Mouse (Mus musculus) common myeloid progenitor, adult 5-6 weeks (primary cell): ENCODE data around the gene Gm42906. TPM values are rescaled to one million over a fixed set of nuclear protein-coding genes. Genes with fewer than 3 reads are reported as not detected.

Experiments used
- ATAC-seq: replicated peaks from 2 replicates; pipeline ENCODE4 v1.8.0; 2016; ENCODE audit warnings: low read depth, mild to moderate bottlenecking, moderate TSS enrichment, inconsistent platforms; ENCODE audit not compliant: poor library complexity, severe bottlenecking
- total RNA-seq: library from RNA; stranded (forward); fragments of 200-1000, 187-1606 nt; gene quantifications from 2 replicates; pipeline ENCODE4 v1.2.3, GENCODE M21; 2017

The Gm42906 gene
- total RNA-seq, 1 experiment from 2014 or later = not detected

GRCm38 (mm10) chr5:151247115-151247875, 180.7 kb downstream of the Gm42906 start:
- ATAC-seq = peak; percentile 59

DNA sequence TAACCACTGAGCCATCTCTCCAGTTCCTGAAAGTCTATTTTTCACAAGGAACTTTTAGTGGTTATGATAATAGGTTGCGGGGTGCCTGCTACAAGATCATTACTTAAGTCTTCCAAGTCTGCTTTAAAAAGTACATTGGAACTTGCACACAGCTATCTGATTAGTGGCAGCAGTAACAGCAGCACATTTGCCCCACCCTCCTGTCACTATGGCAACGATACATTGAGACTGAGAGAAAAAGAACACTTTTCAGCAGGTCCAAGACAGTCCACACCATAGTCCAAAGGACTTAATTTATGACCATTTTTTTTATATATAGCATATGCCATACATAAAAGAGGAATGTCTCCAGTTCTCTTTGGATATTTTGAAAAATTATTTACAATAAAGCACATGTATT, 181.7 kb downstream of the Gm42906 start:
- ATAC-seq = peak; percentile 46

- no peak for ATAC-seq
Measured at GRCm38 (mm10) chr5:151245571-151245970, 182.4 kb downstream of the Gm42906 start.

DNA sequence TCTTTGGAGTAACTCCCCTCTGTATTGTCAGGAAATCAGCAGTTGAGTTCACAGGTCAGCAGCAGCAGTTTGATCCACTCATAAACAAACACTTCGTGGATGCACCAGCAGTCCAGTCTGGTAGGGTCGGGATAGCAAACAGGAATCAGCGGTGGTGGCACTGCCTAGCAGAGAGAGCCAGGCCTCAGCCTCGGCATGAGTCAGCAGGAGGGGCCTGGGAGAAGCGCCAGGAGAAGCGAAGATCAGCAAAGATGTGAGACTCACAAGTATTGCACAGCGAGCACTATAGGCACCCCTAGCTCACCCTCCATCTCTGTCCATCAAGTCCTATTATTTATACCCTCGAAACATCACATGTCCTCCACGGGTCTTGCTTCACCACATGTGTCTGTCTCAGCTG, 189.2 kb downstream of the Gm42906 start:
- ATAC-seq = no peak

- no peak for ATAC-seq
Measured at GRCm38 (mm10) chr5:151236411-151236810, 191.6 kb downstream of the Gm42906 start.

DNA sequence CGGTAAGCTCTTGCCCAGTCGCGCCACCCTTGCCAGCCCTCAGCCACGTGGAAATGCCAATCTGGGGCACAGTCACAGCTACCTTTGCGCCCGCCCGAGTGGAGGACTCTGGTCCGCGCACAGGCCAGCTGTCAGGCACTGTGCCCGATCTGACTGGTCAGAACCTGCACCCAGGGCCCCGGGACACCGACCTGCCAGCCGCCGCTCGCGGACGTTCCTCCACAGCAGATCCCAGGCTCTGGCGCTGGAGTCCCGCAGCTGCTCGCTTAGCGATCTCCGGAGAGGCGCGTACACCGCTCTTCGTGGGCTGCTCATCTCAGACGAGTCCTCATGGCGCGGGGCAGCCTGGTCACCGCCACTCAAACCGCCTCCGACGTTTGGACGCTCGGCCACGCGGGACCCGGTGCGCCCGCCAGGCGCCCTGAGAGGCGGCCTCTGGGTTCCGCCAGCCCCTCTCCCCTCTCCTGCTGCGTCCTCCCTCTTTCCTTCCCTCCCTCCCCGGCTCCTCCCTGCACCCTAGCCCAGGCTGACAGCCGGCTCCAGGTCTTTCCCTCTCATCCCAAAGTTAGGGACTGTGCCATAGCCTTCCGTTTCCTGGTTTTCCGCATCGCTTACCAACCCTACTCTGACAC, 194.4 kb downstream of the Gm42906 start, which contains the start of gene Stard13:
Gene Stard13 (minus strand): TSS at position 437 of the 632 bp plus-strand sequence.
- peak; percentile 57 for ATAC-seq

DNA sequence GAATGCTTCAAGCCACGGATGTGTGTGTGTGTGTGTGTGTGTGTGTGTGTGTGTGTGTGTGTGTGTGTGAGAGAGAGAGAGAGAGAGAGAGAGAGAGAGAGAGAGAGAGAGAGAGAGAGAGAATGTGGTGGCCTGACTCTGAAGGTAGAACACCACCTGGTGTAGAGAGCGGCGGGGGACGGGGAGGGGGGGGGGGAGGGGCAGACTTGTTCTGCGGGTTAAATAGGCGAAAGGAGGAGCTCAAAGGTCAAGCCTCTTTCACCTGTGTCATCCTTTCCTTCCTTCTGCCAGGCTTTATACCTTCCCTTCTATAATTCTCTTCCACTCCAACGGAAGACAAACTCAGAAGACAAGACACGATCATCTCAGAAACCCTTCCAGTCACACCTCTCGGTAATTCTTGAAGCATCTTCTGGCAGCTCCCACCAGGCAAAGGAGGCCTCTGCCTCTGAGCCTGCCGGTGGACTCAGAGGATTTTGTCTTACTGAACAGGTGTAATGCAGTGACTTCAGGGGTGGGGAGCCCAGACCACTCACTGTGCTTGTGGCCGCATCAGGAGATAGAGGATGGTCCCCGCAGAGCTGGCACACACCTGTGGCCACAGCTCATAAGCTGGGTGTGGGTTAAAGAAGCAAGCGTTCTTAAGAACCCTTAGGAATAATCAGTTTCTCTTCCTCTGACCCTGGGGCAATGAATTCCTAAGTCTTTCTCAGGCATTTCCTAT, 195.2 kb downstream of the Gm42906 start:
- ATAC-seq = peak; percentile 23; the same call in 1 of the 2 replicates

DNA sequence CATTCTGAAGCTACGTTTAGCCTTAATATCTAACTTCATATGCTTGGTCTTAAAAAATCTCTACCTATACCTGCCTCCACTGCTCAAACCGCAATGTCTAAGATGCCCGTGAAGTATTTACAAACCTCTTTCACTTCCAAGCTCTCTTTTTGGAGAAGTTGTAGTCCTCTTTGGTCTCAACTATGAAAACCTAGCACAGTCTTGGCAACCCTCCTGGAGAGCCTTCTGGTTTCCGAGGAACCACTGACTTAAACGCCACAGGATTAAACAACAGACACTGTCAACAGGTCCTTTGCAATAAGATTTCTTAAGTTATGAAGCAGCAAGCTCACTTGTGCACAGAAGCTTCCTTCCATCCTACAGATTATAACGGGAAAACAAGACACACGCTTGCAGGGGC, 196.1 kb downstream of the Gm42906 start:
- no peak for ATAC-seq

DNA sequence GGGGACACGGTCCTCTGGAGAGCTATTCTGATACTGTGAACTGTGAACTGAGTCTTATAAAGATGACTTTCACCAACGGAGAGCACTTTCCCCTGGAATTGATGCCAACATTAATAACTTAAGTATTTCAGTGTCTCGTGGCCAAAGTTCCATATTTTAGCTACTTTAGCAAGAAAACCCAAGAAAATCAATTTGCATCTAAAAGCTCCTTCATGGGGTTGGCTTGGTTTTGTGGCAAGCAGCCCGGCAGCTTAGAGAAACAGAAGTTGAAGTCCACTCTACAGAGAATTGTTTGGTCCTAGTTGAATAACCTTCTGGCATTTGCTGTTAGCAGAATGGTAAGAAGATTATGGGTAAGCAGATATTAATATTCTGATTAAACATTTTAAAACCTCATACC, 196.6 kb downstream of the Gm42906 start:
- ATAC-seq = no peak

DNA sequence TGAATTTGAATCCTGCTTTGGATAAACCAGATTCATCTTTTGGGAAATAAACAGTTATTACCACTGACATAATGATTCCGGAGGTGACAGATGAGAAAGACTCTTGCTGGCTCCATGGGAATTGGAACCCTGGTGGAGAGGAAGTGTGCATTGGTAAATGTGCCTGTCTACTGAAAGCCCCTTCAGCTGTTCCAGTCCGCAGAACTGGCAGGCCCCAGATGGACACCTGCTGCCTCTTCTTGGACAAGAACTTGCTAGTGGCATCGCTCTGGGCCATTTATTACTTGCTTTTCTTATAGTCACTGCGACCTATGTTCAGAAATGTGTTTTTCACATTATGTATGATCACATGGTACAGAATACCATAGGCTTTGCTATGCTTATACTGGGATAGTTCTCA, 197.5 kb downstream of the Gm42906 start:
- ATAC-seq = no peak

DNA sequence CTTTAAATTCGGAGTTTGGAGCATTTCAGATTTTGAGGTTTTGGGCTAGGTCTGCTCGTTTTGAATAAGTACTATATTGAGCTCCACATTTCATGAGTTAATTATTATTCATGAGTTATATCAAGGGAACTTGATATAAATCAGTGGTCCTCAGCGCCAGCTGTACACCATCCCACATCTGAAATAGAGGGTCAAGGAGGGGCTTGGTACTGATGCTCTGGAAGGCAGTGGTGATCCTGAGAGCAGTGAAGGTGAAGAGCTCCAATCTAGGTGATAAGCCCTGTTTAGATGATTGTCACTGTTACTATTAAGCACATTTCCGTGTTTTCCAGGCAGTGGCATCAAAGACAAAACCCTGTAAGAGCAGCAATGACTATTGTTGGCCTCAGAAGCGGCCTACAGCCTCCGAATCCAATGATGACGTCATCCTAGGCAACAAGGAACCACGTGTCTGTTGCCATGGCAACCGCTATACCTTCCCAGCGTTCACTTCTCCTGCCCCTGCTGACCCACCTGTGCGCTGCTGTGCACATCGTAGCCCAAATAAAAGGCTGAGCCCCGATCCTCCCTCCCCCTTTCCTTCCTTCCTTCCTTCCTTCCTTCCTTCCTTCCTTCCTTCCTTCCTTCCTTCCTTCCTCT, 199.5 kb downstream of the Gm42906 start:
- ATAC-seq = no peak

GRCm38 (mm10) chr5:151223696-151224366, 204.1 kb downstream of the Gm42906 start:
- ATAC-seq = peak; percentile 39; the same call in 1 of the 2 replicates

DNA sequence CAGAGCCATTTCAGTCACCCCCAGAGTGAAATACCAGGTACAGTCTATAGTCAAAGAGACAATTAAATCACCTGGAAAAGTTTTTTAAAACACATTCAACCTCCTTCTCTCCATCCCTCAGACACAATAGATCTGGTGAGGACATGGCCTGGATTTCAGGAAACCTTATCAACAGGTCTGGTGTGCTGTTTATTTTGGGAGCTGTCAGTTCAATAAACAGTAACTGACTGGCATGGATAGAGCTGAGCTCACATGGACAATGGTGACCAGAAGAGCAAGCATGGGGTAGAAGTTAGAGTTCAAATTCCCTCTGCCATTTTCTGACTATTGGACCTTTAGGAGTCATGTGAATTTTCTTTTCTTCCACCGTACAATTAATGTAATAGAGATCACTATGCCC, 205.2 kb downstream of the Gm42906 start:
- ATAC-seq = no peak

DNA sequence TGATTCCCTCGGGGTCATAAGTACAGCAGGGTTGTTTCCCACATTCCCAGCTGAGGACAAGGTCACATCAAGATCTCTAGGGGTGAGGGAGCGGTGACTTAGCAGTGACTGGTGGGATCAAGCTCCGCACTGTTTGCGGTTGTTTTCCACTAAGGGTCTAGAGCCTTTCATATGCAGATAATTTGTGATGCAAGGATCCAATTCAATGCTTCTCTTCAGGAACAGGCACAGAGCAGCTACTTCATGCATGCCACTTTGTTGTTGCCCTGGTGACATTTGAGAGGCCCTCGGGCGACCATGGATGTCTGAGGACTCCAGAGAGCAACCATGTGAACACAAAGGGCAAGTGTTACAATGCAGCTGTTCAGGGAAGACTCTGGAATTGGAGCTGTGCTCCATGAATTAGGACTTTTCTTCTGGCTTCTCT, 209.3 kb downstream of the Gm42906 start:
- ATAC-seq = no peak

DNA sequence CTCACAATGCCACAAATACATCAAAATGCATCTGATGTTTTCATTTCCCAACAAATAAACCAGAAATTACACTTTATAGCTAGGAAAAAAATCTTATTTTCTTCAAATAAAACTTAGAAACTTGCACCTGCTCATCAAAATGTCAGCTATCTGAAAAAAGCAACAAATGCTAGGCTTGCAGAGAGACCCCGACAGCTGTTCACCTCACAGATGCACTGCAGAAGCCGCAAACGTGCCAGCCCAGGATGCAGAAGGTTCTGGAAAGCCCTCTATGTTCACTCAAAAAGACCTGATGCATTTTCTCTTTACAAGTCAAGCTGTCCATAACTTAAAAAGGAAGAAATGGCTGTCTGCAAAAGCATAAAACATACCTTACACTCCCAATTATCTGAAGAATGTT, 214.9 kb downstream of the Gm42906 start:
- no peak for ATAC-seq

- ATAC-seq = no peak
Measured at GRCm38 (mm10) chr5:151210869-151211268, 217.1 kb downstream of the Gm42906 start.

- ATAC-seq = no peak
Measured at GRCm38 (mm10) chr5:151210060-151210459, 217.9 kb downstream of the Gm42906 start.

DNA sequence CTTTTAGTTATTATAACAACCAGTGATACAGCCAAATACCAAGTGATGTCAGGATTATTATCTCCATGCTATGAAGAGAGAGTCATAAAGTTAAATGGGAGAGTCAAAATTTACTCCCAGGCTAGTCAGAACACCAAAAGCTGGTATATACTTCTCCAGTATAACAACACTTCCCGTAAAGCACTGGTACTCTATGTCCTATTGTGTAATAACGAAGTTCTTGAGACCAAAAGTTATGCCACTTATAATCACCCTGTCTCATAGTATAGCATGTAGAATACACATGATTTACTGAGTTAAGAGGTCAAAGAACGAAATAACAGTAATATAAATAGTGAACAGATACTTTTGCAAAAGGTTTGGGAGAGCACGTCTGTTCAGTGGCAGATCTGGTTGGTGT, 222.9 kb downstream of the Gm42906 start:
- no peak for ATAC-seq

DNA sequence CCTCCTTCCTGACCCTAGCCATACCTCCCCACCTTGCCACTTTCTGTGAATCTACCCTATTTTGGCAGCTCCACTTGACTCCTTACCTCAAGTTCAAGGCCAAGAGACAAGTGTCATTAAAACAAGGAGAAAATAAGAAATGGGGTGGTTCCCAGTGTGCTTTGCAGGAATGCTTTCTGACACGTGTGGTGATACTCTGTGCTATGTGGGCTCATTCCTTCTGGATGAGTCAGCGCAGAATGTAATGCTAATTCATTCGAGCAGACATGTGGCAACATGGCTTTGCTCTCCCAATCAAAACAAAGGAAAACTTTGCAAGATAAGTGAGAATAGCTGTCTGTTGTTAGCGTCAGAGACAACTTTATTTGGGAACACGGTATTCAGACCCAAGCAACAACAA, 225.0 kb downstream of the Gm42906 start:
- no peak for ATAC-seq

- ATAC-seq = no peak
Measured at GRCm38 (mm10) chr5:151201220-151201619, 226.7 kb downstream of the Gm42906 start.
